Mouse (Mus musculus): ENCODE results near the gene Hmgcs1. TPM values are rescaled to one million over a fixed set of nuclear protein-coding genes. Genes with fewer than 3 reads are reported as not detected.

Hmgcs1 gene
- polyA plus RNA-seq, 1 experiment from 2014 or later, result 99.0 TPM

DNA sequence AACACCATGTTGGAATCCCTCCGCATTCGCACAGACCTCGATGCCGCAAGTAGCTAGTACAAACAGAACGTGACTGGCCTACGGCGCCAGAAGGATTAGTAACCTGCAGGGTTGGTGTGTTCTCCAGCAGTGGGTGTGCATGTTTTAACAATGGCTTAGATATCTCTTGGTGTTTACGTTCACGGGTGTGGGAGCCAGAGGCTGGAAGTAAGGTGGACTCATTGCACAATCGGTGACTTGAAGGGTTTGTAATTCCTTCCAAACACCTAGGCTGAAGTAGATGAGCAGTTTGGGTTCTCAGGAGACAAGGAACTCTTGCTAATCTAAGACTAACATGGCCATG is 20.1 kb downstream of the Hmgcs1 start:
- H3K27ac ChIP-seq (ENCODE audit: low read length), result no peak overlapping the region
- no peaks in the 10 kb centered on the region for H3K27me3 ChIP-seq (ENCODE audit: control insufficient read depth, insufficient read depth, low read depth, low read length)
- ATAC-seq (ENCODE audit: low read depth), result no peak

DNA sequence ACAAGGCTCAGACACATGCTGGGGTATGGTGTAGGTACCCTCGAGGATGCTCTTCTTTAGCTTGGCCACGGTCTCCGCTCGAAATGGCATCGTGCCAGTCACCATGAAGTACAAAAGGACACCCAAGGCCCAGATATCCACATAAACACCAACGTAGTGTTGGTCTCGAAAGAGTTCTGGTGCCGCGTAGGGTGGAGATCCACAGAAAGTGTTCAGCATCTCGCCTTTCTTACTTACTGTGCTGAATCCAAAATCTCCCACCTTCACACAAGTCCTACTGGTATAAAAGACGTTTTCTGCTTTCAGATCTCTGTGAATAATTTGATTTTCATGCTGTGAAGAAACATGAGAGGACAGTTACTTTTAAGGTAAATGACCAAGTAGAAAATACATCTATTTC is 22.3 kb downstream of the Hmgcs1 start:
- Histone ChIP-seq H3K27me3 (ENCODE audit: control insufficient read depth, insufficient read depth, low read depth, low read length) (no peaks in the 10 kb centered on the region), H3K36me3 (ENCODE audit: control insufficient read depth, insufficient read depth, low read length) (no peaks in the 10 kb centered on the region; the same call in none of the 2 replicates), H3K4me1 (replicated peaks; ENCODE audit: control insufficient read depth, insufficient read depth, low read length) (peaks cover 3% of the 10 kb centered on the region; the same call in 1 of the 2 replicates), H3K9me3 (ENCODE audit: control insufficient read depth, low read length) (no peaks in the 10 kb centered on the region), H3K4me3 (ENCODE audit: low read length) (no peak overlapping the region), H3K27ac (ENCODE audit: low read length) (no peak overlapping the region), H3K9ac (ENCODE audit: low read length) (no peak overlapping the region), H3K4me2 (ENCODE audit: low read depth, low read length) (no peak overlapping the region)
- 83% methylated on average over 11 of the region's 11 CpGs for whole genome bisulfite sequencing
- no peak for ATAC-seq (ENCODE audit: low read depth)

More for the DNA sequence above, 20.1 kb downstream of the Hmgcs1 start:
- Histone ChIP-seq H3K4me3 (ENCODE audit: low read length) (no peak overlapping the region), H3K4me1 (replicated peaks; ENCODE audit: control insufficient read depth, insufficient read depth, low read length) (peaks cover 3% of the 10 kb centered on the region; the same call in 1 of the 2 replicates), H3K9ac (ENCODE audit: low read length) (no peak overlapping the region), H3K4me2 (ENCODE audit: low read depth, low read length) (no peak overlapping the region), H3K36me3 (ENCODE audit: control insufficient read depth, insufficient read depth, low read length) (peaks cover 14% of the 10 kb centered on the region), H3K9me3 (ENCODE audit: control insufficient read depth, low read length) (no peaks in the 10 kb centered on the region)
- WGBS, result 77% methylated on average over 10 of the region's 10 CpGs

DNA sequence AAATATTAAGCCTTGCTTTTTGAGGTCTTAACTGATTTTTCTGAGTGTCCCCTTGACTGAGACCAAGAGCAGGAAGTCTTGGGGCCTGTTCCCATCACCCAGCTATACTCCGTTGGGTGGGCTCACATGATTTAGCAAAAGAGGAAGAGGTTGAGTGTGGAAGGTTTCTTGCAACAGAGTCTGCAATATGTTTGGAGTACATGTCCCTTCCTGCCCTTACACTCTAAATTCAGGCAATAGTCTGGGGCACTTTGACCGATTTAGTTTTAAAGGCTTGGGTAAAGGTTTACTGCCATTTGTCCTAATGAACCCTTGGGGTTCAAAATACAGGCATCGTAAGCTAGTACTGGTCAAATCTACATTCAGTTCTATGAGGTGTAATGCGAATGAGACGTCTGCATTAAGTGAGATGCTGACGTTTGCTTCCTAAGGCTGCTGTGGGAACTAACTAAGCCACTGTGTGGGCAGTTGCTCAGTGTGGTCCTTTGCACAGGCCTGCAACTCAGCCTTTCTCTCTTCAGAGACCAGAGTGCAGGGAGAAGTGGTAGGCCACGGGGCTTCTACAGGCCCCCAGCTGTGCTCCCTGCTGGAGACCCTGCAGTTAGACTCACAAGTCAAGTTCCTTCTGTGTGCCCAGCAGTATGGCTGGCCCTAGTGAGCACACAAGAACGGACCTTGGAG is 23.1 kb downstream of the Hmgcs1 start:
- H3K27me3 ChIP-seq (ENCODE audit: control insufficient read depth, insufficient read depth, low read depth, low read length), result no peaks in the 10 kb centered on the region
- 0 out of 2 replicates have a peak overlapping the region, but pooled peaks have one; percentile 8 for H3K27ac ChIP-seq (ENCODE audit: low read length)
- no peak for ATAC-seq (ENCODE audit: low read depth)
- H3K4me2 ChIP-seq (ENCODE audit: low read depth, low read length), result no peak overlapping the region
- peaks cover 3% of the 10 kb centered on the region; the same call in 1 of the 2 replicates for H3K4me1 ChIP-seq (replicated peaks; ENCODE audit: control insufficient read depth, insufficient read depth, low read length)
- H3K9ac ChIP-seq (ENCODE audit: low read length), result no peak overlapping the region
- H3K9me3 ChIP-seq (ENCODE audit: control insufficient read depth, low read length), result no peaks in the 10 kb centered on the region
- H3K4me3 ChIP-seq (ENCODE audit: low read length), result no peak overlapping the region
- H3K36me3 ChIP-seq (ENCODE audit: control insufficient read depth, insufficient read depth, low read length), result no peaks in the 10 kb centered on the region; the same call in none of the 2 replicates
- 59% methylated on average over 8 of the region's 8 CpGs for WGBS

DNA sequence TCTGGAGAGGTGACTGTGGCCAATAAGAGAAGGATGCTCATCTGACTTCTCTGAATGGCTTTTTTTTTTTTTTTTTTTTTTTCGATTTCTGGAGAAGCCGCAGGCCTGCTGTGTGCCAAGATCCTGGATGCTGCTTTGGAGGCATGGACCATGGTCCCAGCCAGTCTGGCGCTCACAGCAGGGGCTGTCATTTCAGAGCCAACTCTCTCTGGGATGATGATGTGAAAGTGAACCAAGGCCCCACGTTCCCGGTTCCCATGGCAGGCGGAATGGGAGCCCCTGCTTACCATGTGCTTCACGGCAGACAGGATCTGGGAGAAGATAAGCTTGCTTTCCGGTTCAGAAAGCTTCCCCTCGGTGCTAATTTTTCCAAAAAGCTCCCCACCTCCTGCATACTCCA is 23.6 kb downstream of the Hmgcs1 start:
- WGBS, result 58% methylated on average over 9 of the region's 9 CpGs
- no peak overlapping the region for H3K4me2 ChIP-seq (ENCODE audit: low read depth, low read length)
- H3K4me3 ChIP-seq (ENCODE audit: low read length), result no peak overlapping the region
- H3K36me3 ChIP-seq (ENCODE audit: control insufficient read depth, insufficient read depth, low read length), result no peaks in the 10 kb centered on the region; the same call in none of the 2 replicates
- H3K9ac ChIP-seq (ENCODE audit: low read length), result no peak overlapping the region
- no peak for ATAC-seq (ENCODE audit: low read depth)
- H3K27ac ChIP-seq (ENCODE audit: low read length), result no peak overlapping the region
- H3K9me3 ChIP-seq (ENCODE audit: control insufficient read depth, low read length), result no peaks in the 10 kb centered on the region
- no peaks in the 10 kb centered on the region for H3K27me3 ChIP-seq (ENCODE audit: control insufficient read depth, insufficient read depth, low read depth, low read length)
- H3K4me1 ChIP-seq (replicated peaks; ENCODE audit: control insufficient read depth, insufficient read depth, low read length), result peaks cover 3% of the 10 kb centered on the region; the same call in 1 of the 2 replicates

DNA sequence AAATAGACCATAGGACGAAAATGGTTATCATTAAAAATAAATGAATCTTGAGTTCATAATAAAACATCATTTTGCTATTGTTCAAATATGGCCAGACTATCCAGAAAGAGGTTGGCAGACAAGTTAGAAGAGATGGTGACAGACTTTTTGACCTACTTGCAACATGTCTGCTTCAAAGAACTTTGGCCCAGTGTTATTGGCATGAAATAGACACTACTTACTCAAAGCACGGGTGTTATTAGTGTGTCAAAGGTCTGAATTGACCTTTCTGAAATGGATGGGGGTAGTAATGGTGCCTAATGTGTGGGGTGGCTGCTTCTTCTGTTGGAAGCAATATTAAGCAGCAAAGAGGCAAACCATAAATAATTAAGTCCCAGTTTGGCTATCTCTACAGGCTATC is 25.9 kb downstream of the Hmgcs1 start:
- H3K4me3 ChIP-seq (ENCODE audit: low read length), result no peak overlapping the region
- H3K9me3 ChIP-seq (ENCODE audit: control insufficient read depth, low read length), result no peaks in the 10 kb centered on the region
- H3K27ac ChIP-seq (ENCODE audit: low read length), result no peak overlapping the region
- no peaks in the 10 kb centered on the region; the same call in 1 of the 2 replicates for H3K36me3 ChIP-seq (ENCODE audit: control insufficient read depth, insufficient read depth, low read length)
- H3K9ac ChIP-seq (ENCODE audit: low read length), result no peak overlapping the region
- no peak for ATAC-seq (ENCODE audit: low read depth)
- no peaks in the 10 kb centered on the region for H3K27me3 ChIP-seq (ENCODE audit: control insufficient read depth, insufficient read depth, low read depth, low read length)
- H3K4me1 ChIP-seq (replicated peaks; ENCODE audit: control insufficient read depth, insufficient read depth, low read length), result peaks cover 3% of the 10 kb centered on the region; the same call in 1 of the 2 replicates
- WGBS, result 69% methylated on average over 2 of the region's 2 CpGs
- H3K4me2 ChIP-seq (ENCODE audit: low read depth, low read length), result no peak overlapping the region

DNA sequence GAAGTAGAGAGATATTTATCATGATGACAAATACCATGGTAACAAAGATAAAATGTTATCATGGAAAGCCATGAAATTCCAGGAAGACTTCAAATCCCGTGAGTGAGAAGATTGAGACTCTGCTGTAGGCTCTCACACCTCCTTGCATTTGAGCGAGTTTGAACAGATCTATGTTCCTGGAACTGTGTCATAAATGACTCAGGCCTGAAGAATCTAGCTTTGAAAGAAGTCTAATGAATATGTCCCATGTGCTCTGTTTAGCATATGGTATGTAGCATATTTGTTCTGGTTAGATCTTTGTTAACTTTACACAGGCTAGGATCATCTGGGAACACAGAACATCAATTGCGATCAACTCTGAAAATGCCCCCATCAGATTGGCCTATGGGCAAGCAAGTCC is 32.3 kb downstream of the Hmgcs1 start:
- no peak for ATAC-seq (ENCODE audit: low read depth)
- Histone ChIP-seq H3K4me1 (replicated peaks; ENCODE audit: control insufficient read depth, insufficient read depth, low read length) (no peaks in the 10 kb centered on the region), H3K27ac (ENCODE audit: low read length) (no peak overlapping the region), H3K27me3 (ENCODE audit: control insufficient read depth, insufficient read depth, low read depth, low read length) (no peaks in the 10 kb centered on the region), H3K9ac (ENCODE audit: low read length) (no peak overlapping the region), H3K36me3 (ENCODE audit: control insufficient read depth, insufficient read depth, low read length) (no peaks in the 10 kb centered on the region), H3K4me2 (ENCODE audit: low read depth, low read length) (no peak overlapping the region), H3K4me3 (ENCODE audit: low read length) (no peak overlapping the region), H3K9me3 (ENCODE audit: control insufficient read depth, low read length) (no peaks in the 10 kb centered on the region)
- 63% methylated on average over 3 of the region's 3 CpGs for WGBS

DNA sequence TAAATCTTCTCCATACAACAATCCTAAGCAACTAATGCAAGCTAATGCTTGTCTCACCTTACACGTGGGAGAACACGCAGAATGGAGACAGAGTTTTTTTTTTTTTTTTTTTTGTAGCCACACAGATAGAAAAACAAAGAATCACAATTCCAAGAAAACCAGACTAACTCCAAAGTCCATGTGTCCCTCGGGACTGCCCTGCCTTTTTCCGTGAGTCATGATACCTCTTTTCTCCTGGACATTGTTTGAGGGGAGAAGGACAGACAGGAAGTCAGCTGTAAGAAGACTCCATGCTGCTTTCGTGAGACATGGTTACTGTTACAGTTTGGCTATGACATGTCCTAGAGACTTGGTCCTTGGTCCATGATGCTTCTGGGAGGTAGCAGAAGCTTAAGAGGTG is 33.2 kb downstream of the Hmgcs1 start:
- Histone ChIP-seq H3K36me3 (ENCODE audit: control insufficient read depth, insufficient read depth, low read length) (no peaks in the 10 kb centered on the region), H3K27me3 (ENCODE audit: control insufficient read depth, insufficient read depth, low read depth, low read length) (no peaks in the 10 kb centered on the region), H3K4me3 (ENCODE audit: low read length) (no peak overlapping the region), H3K4me2 (ENCODE audit: low read depth, low read length) (no peak overlapping the region), H3K27ac (ENCODE audit: low read length) (no peak overlapping the region), H3K9ac (ENCODE audit: low read length) (no peak overlapping the region), H3K9me3 (ENCODE audit: control insufficient read depth, low read length) (no peaks in the 10 kb centered on the region), H3K4me1 (replicated peaks; ENCODE audit: control insufficient read depth, insufficient read depth, low read length) (no peaks in the 10 kb centered on the region)
- no peak for ATAC-seq (ENCODE audit: low read depth)
- 81% methylated on average over 5 of the region's 5 CpGs for WGBS

DNA sequence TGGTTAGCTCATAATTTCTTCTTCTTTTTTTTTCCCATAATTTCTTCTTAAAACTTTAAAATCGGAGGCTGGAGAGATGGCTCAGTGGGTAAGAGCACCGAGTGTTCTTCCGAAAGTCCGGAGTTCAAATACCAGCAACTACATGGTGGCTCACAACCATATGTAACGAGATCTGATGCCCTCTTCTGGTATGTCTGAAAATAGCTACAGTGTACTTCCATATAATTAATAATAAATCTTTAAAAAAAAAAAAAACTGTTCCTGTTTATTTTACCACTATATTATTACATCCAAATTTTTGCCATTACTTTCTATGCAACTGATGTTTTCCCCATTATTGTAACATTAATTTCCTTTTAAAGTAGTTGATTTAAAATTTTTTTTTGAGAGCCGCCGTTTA is 34.4 kb downstream of the Hmgcs1 start:
- Histone ChIP-seq H3K4me3 (ENCODE audit: low read length) (no peak overlapping the region), H3K9ac (ENCODE audit: low read length) (no peak overlapping the region), H3K27ac (ENCODE audit: low read length) (no peak overlapping the region), H3K9me3 (ENCODE audit: control insufficient read depth, low read length) (no peaks in the 10 kb centered on the region), H3K4me1 (replicated peaks; ENCODE audit: control insufficient read depth, insufficient read depth, low read length) (no peaks in the 10 kb centered on the region), H3K4me2 (ENCODE audit: low read depth, low read length) (no peak overlapping the region), H3K27me3 (ENCODE audit: control insufficient read depth, insufficient read depth, low read depth, low read length) (no peaks in the 10 kb centered on the region), H3K36me3 (ENCODE audit: control insufficient read depth, insufficient read depth, low read length) (no peaks in the 10 kb centered on the region)
- WGBS, result 78% methylated on average over 7 of the region's 7 CpGs
- no peak for ATAC-seq (ENCODE audit: low read depth)

DNA sequence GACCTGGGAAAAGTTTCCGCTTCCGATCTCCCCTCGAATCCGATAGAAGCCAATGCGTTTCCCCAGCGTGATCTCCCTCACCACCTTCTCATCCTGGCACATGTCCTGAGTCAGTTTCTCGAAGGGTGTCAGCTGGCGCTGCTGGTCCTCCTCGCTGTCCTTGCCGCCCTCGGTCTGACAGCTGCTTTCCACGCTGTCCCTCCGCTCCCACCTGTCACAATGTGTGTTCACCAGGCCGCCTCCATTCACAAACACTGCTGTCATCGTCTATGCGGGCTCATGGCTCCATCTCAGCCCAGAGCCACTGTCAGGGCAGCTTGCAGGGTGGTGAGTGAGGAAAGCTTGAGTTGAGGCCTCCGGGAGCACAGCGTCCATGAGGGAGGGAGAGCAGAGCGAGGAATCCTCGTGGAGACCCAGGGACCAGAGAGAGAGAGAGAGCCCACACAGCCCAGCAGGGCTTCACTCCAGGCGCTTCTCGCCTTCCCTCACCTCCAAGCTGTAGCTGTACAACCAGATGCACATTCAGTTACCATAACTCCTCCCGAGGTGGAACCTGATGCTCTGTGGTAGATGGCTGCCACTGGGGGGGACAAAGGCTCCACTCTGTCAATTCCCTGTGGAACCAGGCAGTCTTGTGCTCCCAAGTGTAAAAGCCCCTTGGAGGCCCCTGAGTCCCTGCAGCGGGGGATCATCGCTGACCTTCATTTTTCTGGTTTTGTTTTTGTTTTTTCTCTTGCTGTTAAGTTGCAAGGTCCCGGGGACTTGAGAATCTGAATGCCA is 37.6 kb downstream of the Hmgcs1 start:
- no peak overlapping the region for H3K9ac ChIP-seq (ENCODE audit: low read length)
- no peaks in the 10 kb centered on the region for H3K27me3 ChIP-seq (ENCODE audit: control insufficient read depth, insufficient read depth, low read depth, low read length)
- H3K4me3 ChIP-seq (ENCODE audit: low read length), result no peak overlapping the region
- no peak overlapping the region for H3K27ac ChIP-seq (ENCODE audit: low read length)
- H3K36me3 ChIP-seq (ENCODE audit: control insufficient read depth, insufficient read depth, low read length), result no peaks in the 10 kb centered on the region
- 47% methylated on average over 26 of the region's 26 CpGs for WGBS
- no peaks in the 10 kb centered on the region for H3K4me1 ChIP-seq (replicated peaks; ENCODE audit: control insufficient read depth, insufficient read depth, low read length)
- no peaks in the 10 kb centered on the region for H3K9me3 ChIP-seq (ENCODE audit: control insufficient read depth, low read length)
- no peak overlapping the region for H3K4me2 ChIP-seq (ENCODE audit: low read depth, low read length)
- no peak for ATAC-seq (ENCODE audit: low read depth)
